Comparison of ENCODE assay signal across 8 mouse cellular contexts in genomic region chr2:136891068-136891950, GRCm38 (mm10). TPM values are rescaled to one million over a fixed set of nuclear protein-coding genes. Genes with fewer than 3 reads are reported as not detected.
A peak's percentile ranks its signal among the peaks of the same experiment; 100 is the strongest.
DNase-seq lines count a peak whose midpoint lies in the region; ATAC-seq lines count a peak whose summit lies in the region.

TSS of gene Slx4ip (plus strand) at chr2:136891218.
TSS of gene AL731706.1 (minus strand) at chr2:136891389.
TSS of gene Mkks (minus strand) at chr2:136891389.

- ATAC-seq in CD4-positive, CD25-positive, alpha-beta regulatory T cell, adult 4 months, result peak; percentile 81
- peak; percentile 99 for ATAC-seq in heart, embryonic 14.5 days (ENCODE audit: insufficient number of reproducible peaks, insufficient read depth, low FRiP score, low read depth)
- ATAC-seq in liver, embryonic 13.5 days (ENCODE audit: low read depth), result peak; percentile 92
- peak; percentile 98 for ATAC-seq in stomach, embryonic 16.5 days (ENCODE audit: insufficient read depth, low FRiP score)

- WGBS in heart, embryonic 14.5 days, result under 1% methylated on average over 49 of the region's 49 CpGs
- under 1% methylated on average over 49 of the region's 49 CpGs for WGBS in liver, embryonic 13.5 days (ENCODE audit: insufficient replicate concordance)
- under 1% methylated on average over 49 of the region's 49 CpGs for WGBS in stomach, embryonic 16.5 days

- no peaks in the 10 kb centered on the region for H3K9me3 ChIP-seq in heart, embryonic 14.5 days (ENCODE audit: control insufficient read depth, low read length)
- H3K9me3 ChIP-seq in liver, embryonic 13.5 days (replicated peaks), result no peaks in the 10 kb centered on the region
- no peaks in the 10 kb centered on the region for H3K9me3 ChIP-seq in stomach, embryonic 16.5 days (replicated peaks; ENCODE audit: control insufficient read depth, low read length)

- H3K9ac ChIP-seq in heart, embryonic 14.5 days (ENCODE audit: low read length), result peak within 1 kb of the TSS; percentile 87
- peak within 1 kb of the TSS; percentile 84 for H3K9ac ChIP-seq in liver, embryonic 13.5 days
- peak within 1 kb of the TSS; percentile 89 for H3K9ac ChIP-seq in stomach, embryonic 16.5 days (ENCODE audit: low read length)

- peak; percentile 99 for DNase-seq in c-Kit-negative CD71-positive TER-119-positive erythroid progenitor cells, embryonic 14.5 days (ENCODE audit: low read depth, low spot score)
- DNase-seq in fibroblast of lung, adult 2 months (ENCODE audit: low read depth), result peak; percentile 100
- DNase-seq in kidney, postnatal 14 days, result peak; percentile 100
- peak; percentile 99 for DNase-seq in liver, embryonic 13.5 days
- DNase-seq in neural tube, embryonic 10.5 days (ENCODE audit: extremely low spot score, low spot score), result peak; percentile 97

- 0 out of 2 replicates have a peak, but pooled peaks cover 3% of the 10 kb centered on the region for H3K36me3 ChIP-seq in heart, embryonic 14.5 days (ENCODE audit: control insufficient read depth, insufficient read depth, low read length)
- H3K36me3 ChIP-seq in liver, embryonic 13.5 days, result no peaks in the 10 kb centered on the region
- no peaks in the 10 kb centered on the region for H3K36me3 ChIP-seq in stomach, embryonic 16.5 days (ENCODE audit: control insufficient read depth, insufficient read depth, low read length)

- H3K4me3 ChIP-seq in heart, embryonic 14.5 days (ENCODE audit: control insufficient read depth in 1 of 2, insufficient read depth in 1 of 2, low read depth in 1 of 2, low read length in 2 of 2), result peak within 1 kb of the TSS; percentile 87 to 95
- peak within 1 kb of the TSS; percentile 79 for H3K4me3 ChIP-seq in liver, embryonic 13.5 days (replicated peaks)
- H3K4me3 ChIP-seq in stomach, embryonic 16.5 days (replicated peaks; ENCODE audit: low read length), result peak within 1 kb of the TSS; percentile 87

- H3K4me1 ChIP-seq in heart, embryonic 14.5 days (ENCODE audit: control insufficient read depth in 2 of 2, insufficient read depth in 2 of 2, low read length in 2 of 2), result peaks cover 0 to 5% of the 10 kb centered on the region in 2 experiments; a peak in 1 of 4 replicates
- peaks cover 30% of the 10 kb centered on the region for H3K4me1 ChIP-seq in liver, embryonic 13.5 days (replicated peaks)
- peaks cover 2% of the 10 kb centered on the region; the same call in 1 of the 2 replicates for H3K4me1 ChIP-seq in stomach, embryonic 16.5 days (ENCODE audit: control insufficient read depth, insufficient read depth, low read length)

- H3K4me2 ChIP-seq in heart, embryonic 14.5 days (ENCODE audit: low read length), result peak within 1 kb of the TSS; percentile 68
- peak within 1 kb of the TSS; percentile 70 for H3K4me2 ChIP-seq in liver, embryonic 13.5 days
- H3K4me2 ChIP-seq in stomach, embryonic 16.5 days (ENCODE audit: low read depth, low read length), result peak within 1 kb of the TSS; percentile 55

- peak within 1 kb of the TSS; percentile 95 to 99 for H3K27ac ChIP-seq in heart, embryonic 14.5 days (replicated peaks in 1 of 2; ENCODE audit: control insufficient read depth in 1 of 2, insufficient read depth in 1 of 2, low read depth in 2 of 2, low read length in 2 of 2)
- peak within 1 kb of the TSS; percentile 89 for H3K27ac ChIP-seq in liver, embryonic 13.5 days
- H3K27ac ChIP-seq in stomach, embryonic 16.5 days (ENCODE audit: low read length), result peak within 1 kb of the TSS; percentile 95

- H3K27me3 ChIP-seq in heart, embryonic 14.5 days (ENCODE audit: control insufficient read depth, insufficient read depth, low read length), result no peaks in the 10 kb centered on the region
- no peaks in the 10 kb centered on the region for H3K27me3 ChIP-seq in liver, embryonic 13.5 days
- no peaks in the 10 kb centered on the region for H3K27me3 ChIP-seq in stomach, embryonic 16.5 days (ENCODE audit: control insufficient read depth, insufficient read depth, low read length)

RNA-seq across cellular contexts. Expression of gene Slx4ip, which starts in this region (rescaled TPM):
- polyA plus RNA-seq in CD4-positive, CD25-positive, alpha-beta regulatory T cell, adult 4 months (2017; shearing (Covaris generic)), result 1 to 10 TPM; 5.4 to 6.2 TPM
- 4.0 and 4.8 TPM in 2 replicates for polyA plus RNA-seq in heart, embryonic 14.5 days (2014; fragmentation: Nextera tagmentation; extraction: Ambion mirVana)
- polyA plus RNA-seq in liver, embryonic 13.5 days (2015; fragmentation: Nextera tagmentation; extraction: Ambion mirVana), result 2.7 and 2.8 TPM in 2 replicates
- 5.6 and 5.7 TPM in 2 replicates for polyA plus RNA-seq in stomach, embryonic 16.5 days (2015; fragmentation: Nextera tagmentation; extraction: Ambion mirVana)

RNA-seq across cellular contexts. Expression of gene AL731706.1, which starts in this region (rescaled TPM):
- 10 to 100 TPM in 1 of 2 experiments, 1 to 10 TPM in 1; 4.0 to 21.0 TPM for polyA plus RNA-seq in CD4-positive, CD25-positive, alpha-beta regulatory T cell, adult 4 months (2017; shearing (Covaris generic))
- 41.0 and 45.4 TPM in 2 replicates for polyA plus RNA-seq in heart, embryonic 14.5 days (2014; fragmentation: Nextera tagmentation; extraction: Ambion mirVana)
- polyA plus RNA-seq in liver, embryonic 13.5 days (2015; fragmentation: Nextera tagmentation; extraction: Ambion mirVana), result 15.1 and 15.5 TPM in 2 replicates
- 24.7 and 32.6 TPM in 2 replicates for polyA plus RNA-seq in stomach, embryonic 16.5 days (2015; fragmentation: Nextera tagmentation; extraction: Ambion mirVana)

RNA-seq across cellular contexts. Expression of gene Mkks, which starts in this region (rescaled TPM):
- polyA plus RNA-seq in CD4-positive, CD25-positive, alpha-beta regulatory T cell, adult 4 months (2017; shearing (Covaris generic)), result 10 to 100 TPM; 12.2 to 23.3 TPM
- polyA plus RNA-seq in heart, embryonic 14.5 days (2014; fragmentation: Nextera tagmentation; extraction: Ambion mirVana), result 20.2 and 20.7 TPM in 2 replicates
- 6.9 and 11.6 TPM in 2 replicates for polyA plus RNA-seq in liver, embryonic 13.5 days (2015; fragmentation: Nextera tagmentation; extraction: Ambion mirVana)
- polyA plus RNA-seq in stomach, embryonic 16.5 days (2015; fragmentation: Nextera tagmentation; extraction: Ambion mirVana), result 13.7 and 18.7 TPM in 2 replicates

Comparison
In these comparisons a context has a peak if more than half of its experiments do, and no peak if none do; other contexts are left out.
1. Peak in every context shown above with its lines: DNase-seq, ATAC-seq, H3K4me3 ChIP-seq and H3K27ac ChIP-seq.